Mouse (Mus musculus) midbrain, embryonic 12.5 days (tissue): ENCODE measurements at regions not wholly inside any gene's neighbourhood (a gene's known extent, or its start where the extent isn't known, plus 50 kb on each side); places are given as distances from the start of the nearest gene placed in this dataset.

Experiments
- ATAC-seq: fragments of 200-750 bp; cut with Nextera tagmentation; 2 replicates; pipeline ENCODE4 v1.8.0; 2017; ENCODE audit warnings: low read depth, moderate TSS enrichment, moderate library complexity; ENCODE audit not compliant: low FRiP score
- H3K27ac ChIP-seq: fragments of 300-500 bp; sonication (generic); replicated peaks from 2 replicates; pipeline ENCODE4 v1.5.1; 2016; ENCODE audit warnings: mild to moderate bottlenecking
- H3K27me3 ChIP-seq: fragments of 300-500 bp; sonication (generic); 2 replicates; pipeline ENCODE4 v1.6.1; 2016; ENCODE audit warnings: mild to moderate bottlenecking
- H3K36me3 ChIP-seq: fragments of 300-500 bp; sonication (generic); 2 replicates; pipeline ENCODE4 v1.6.1; 2016
- H3K4me1 ChIP-seq: fragments of 300-500 bp; sonication (generic); 2 replicates; pipeline ENCODE4 v1.6.1; 2016
- H3K4me2 ChIP-seq: fragments of 300-500 bp; sonication (generic); replicated peaks from 2 replicates; pipeline ENCODE4 v1.6.1; 2016; ENCODE audit warnings: mild to moderate bottlenecking, moderate library complexity
- H3K4me3 ChIP-seq: fragments of 300-500 bp; sonication (generic); 2 replicates; pipeline ENCODE4 v1.5.1; 2016; ENCODE audit warnings: mild to moderate bottlenecking
- H3K9ac ChIP-seq: fragments of 300-500 bp; sonication (generic); replicated peaks from 2 replicates; pipeline ENCODE4 v1.6.1; 2016; ENCODE audit warnings: mild to moderate bottlenecking, moderate library complexity
- H3K9me3 ChIP-seq: fragments of 300-500 bp; sonication (generic); 2 replicates; pipeline ENCODE4 v1.6.1; 2016; ENCODE audit warnings: mild to moderate bottlenecking
- WGBS: fragments of 180-500 bp; shearing (Covaris S2); methylation state at CpG from one replicate; pipeline ENCODE4 v1.1.7; 2016; 5-methylcytosine and 5-hydroxymethylcytosine counted together

DNA sequence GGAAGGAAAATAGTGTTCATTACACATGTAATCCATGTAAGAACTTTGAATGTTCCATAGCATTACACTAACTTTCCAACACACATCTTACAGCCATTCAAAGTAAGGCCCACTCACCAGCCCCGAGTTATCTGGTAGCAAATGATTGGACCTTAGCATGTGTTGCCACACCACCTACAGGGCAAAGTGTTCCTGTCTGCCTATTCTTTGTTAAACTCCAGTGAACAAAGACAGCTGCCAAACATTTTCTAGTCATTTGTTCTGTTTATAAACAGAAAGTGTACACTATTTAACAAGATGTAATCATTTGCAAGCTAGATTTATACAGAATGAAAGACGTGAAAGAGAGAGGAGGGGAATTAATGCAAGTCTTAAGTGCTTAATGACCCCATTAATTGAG is 66.9 kb upstream of the Apob start:
- Histone ChIP-seq H3K4me2 (no peak overlapping the region), H3K9me3 (no peaks in the 10 kb centered on the region), H3K27me3 (no peaks in the 10 kb centered on the region), H3K4me1 (no peaks in the 10 kb centered on the region), H3K9ac (no peak overlapping the region), H3K36me3 (no peaks in the 10 kb centered on the region), H3K4me3 (no peak overlapping the region), H3K27ac (no peak overlapping the region)
- ATAC-seq, result no peak
- 76% methylated on average over 2 of the region's 2 CpGs for WGBS

DNA sequence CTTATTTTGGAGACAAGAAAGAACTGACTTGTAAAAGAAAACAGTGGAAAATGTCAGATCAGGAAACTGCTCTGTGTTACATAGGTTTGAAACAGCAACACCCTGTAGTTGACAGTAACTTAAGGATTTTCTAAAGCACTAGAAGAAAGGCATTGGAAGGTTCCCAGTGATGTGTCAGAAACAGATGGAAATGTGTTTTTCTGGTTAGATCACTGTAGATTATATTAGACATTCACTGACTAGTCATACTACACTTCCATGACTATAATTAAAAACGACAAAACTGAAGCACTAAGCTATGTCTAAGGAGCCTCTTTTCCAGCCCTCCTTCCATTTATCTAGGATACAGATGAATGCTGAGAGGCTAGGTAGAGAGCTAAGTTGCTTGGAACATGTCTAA is 59.1 kb upstream of the Apob start:
- Histone ChIP-seq H3K4me1 (no peaks in the 10 kb centered on the region), H3K36me3 (no peaks in the 10 kb centered on the region), H3K9ac (no peak overlapping the region), H3K9me3 (no peaks in the 10 kb centered on the region), H3K27ac (no peak overlapping the region), H3K4me2 (no peak overlapping the region), H3K4me3 (no peak overlapping the region), H3K27me3 (no peaks in the 10 kb centered on the region)
- WGBS, result 74% methylated on average over 1 of the region's 1 CpGs
- ATAC-seq, result no peak

DNA sequence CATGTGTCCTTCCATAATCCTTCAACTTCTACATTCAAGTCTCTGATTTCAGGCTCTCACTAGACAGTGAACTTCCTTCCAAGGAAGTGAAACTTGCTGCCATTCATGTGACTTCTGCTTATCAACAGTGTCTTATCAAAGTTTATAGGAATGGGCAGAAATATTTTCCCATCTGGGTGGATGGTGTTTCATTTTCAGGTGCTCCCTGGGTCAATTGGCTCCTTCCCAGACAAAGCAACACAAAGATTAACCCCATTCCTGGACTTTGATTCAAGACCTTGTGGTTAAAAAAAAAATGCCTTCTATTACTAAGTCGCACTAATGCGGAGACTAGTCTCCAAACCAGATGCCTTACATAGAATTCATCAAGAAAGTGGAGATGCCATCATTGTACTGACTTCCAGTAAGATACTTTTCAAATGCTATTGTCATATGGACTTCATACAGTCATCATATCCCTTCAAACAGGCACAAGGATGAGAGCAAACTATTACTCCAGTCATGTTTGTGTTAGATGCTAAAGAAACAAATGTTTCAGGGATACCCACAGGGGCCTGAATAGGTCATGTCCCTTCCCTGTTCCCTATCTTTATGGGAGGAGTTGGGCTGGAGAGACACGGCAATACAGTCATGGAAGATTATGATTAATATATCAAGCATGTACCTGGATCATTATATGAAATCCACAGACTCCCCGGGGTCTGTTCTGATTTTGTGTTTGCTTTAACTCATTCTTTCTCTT is 58.3 kb upstream of the Apob start:
- Histone ChIP-seq H3K9ac (no peak overlapping the region), H3K4me2 (no peak overlapping the region), H3K4me3 (no peak overlapping the region), H3K36me3 (no peaks in the 10 kb centered on the region), H3K27me3 (no peaks in the 10 kb centered on the region), H3K9me3 (no peaks in the 10 kb centered on the region), H3K27ac (no peak overlapping the region), H3K4me1 (no peaks in the 10 kb centered on the region)
- no peak for ATAC-seq
- 93% methylated on average over 4 of the region's 4 CpGs for WGBS

DNA sequence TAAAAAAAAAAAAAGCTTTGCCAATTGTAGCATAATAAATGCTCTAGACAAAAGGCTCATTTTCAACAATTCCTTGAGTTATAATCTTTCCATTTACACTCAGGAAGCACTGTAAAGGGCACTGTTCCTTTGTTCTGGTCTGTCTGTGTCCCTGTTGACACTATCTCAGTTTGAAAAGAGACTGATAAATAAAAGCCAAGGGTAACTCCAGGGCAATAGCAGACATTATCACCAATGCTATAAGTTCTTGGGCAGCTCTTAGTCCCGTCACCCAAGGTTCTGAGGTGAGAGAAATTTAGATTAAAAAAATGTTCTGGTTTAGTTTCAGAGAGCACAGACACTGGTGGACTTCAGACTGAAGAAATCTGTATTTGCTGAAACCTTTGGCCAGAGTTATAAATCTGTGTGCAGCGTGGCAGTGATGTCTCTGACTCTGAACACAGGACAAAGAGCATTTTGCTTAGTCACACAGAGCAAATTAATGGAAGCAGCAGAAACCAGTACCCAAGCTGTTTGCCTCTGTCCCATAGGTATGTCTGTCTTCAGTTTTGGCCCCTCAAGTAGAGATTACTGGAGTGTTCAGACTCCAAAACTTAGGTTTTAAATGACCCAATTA is 57.6 kb upstream of the Apob start:
- 89% methylated on average over 2 of the region's 2 CpGs for WGBS
- no peak overlapping the region for H3K9ac ChIP-seq

DNA sequence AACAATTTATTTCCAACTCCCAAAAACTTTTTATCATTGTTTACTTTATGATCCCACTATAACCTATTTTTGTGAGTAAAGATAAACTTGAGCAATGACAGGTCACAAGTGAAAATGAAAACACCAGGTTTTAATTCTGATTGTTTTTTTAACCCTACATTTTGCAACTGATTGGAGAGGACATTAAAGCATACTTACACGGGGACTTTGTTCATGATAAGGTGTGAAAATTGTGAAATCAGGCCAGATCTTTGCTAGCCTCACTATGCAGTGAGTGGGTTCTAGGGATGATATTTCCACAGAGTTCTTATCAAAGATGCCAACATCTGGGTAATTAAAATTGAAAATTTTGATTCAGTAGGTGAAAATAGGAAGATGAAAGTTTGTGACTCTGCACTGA is 56.6 kb upstream of the Apob start:
- H3K4me2 ChIP-seq, result no peak overlapping the region
- no peak overlapping the region for H3K4me3 ChIP-seq
- ATAC-seq, result no peak
- no peak overlapping the region for H3K9ac ChIP-seq
- H3K27ac ChIP-seq, result no peak overlapping the region
- H3K36me3 ChIP-seq, result no peaks in the 10 kb centered on the region
- H3K4me1 ChIP-seq, result no peaks in the 10 kb centered on the region
- WGBS, result 89% methylated on average over 1 of the region's 1 CpGs
- no peaks in the 10 kb centered on the region for H3K27me3 ChIP-seq
- H3K9me3 ChIP-seq, result no peaks in the 10 kb centered on the region

More for the DNA sequence above, 57.6 kb upstream of the Apob start:
- no peak overlapping the region for H3K4me3 ChIP-seq
- H3K4me2 ChIP-seq, result no peak overlapping the region
- no peaks in the 10 kb centered on the region for H3K9me3 ChIP-seq
- H3K4me1 ChIP-seq, result no peaks in the 10 kb centered on the region
- no peaks in the 10 kb centered on the region for H3K36me3 ChIP-seq
- no peak overlapping the region for H3K27ac ChIP-seq
- no peaks in the 10 kb centered on the region for H3K27me3 ChIP-seq
- no peak for ATAC-seq
